Mouse (Mus musculus) CD4-positive, CD25-positive, alpha-beta regulatory T cell, adult 2 months (primary cell): ENCODE measurements around the gene Card19.

ENCODE experiments used
- DNase-seq: peaks from one replicate; pipeline ENCODE4 v3.0.0-alpha.2; 2012; ENCODE audit warnings: low read depth, low spot score

Gene Card19

DNA sequence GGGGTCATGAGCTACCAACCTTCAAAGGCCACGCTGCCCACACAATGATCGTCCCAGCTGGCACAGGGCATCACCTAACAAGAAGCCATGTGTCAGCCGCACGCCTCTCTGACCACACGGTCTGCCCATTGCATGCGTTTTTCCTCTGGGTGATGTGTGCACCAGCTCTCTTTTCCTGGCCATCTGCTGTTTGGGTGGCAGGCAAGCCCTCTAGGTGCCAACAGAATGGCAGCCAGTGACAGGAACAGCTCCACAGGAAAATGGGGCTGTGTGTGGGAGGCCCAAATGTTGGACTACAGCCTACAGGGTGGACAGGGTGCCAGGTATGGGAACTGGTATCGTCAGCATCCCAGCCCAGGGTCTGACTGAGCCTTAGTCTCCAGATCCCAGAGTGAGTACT is 43.5 kb downstream of the Card19 start:
- no peak for DNase-seq

DNA sequence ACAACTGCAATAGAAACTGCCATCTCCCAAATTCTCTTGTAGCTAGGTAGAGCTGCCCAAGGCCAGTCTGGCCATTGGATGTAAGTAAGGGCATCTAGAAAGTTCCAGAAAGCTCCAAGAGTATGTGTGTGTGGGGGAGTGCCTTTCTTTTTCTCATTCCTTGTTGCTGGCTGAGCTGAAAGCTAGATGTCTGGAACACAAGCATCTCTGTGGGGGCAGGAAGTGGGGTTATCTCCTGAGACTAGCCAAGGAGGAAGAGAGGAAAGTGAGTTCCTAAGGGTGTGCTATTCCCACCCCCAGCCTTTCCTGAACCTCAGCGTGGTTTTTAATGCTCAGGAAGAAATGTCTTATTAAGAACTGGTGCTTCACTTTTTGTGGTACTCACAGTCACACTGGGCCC is 44.1 kb downstream of the Card19 start:
- no peak for DNase-seq

GRCm38 (mm10) chr13:49170623-49171022 is 45.2 kb downstream of the Card19 start:
- no peak for DNase-seq

DNA sequence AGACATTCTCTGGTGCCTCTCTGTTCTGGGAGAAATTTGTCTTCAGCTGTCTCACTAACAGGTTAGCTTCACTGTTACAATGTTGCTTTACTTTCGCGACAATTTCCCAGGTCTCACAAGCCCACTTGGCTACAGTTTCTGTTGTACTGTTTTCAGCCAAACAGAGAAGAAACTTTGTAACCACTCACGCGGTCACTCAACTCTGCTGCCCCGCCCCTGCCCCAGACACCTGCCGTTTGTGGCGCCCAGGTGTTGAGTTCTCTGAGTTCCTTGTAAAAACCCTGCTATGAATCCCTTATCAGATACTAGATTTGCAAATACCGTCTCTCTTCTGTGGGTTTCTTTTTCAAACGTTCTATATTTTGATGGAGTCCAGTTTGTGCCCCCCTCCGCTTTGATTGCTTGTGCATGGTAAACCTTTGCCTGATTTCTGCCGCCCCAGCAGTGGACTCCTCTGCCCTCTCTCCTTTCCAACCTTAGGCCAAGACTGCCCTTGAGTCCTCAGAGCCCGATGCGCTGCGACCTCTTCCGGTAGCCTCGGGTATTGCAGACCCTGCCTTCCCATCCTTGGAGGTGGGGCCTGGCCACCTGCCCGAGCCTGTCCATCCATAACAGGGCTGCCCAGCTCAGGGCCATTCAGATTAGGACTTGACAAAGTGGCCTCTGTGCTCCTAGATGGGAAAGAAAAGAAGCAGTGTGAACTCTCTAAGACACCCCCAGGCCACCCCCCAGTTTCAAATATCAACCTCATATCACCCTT is 46.2 kb downstream of the Card19 start:
- peak; percentile 80 for DNase-seq

GRCm38 (mm10) chr13:49167081-49167480 is 48.8 kb downstream of the Card19 start:
- DNase-seq, result no peak

- no peak for DNase-seq
These were observed 52.2 kb downstream of the Card19 start for GRCm38 (mm10) chr13:49163645-49164044.

- no peak for DNase-seq
These were observed 53.1 kb downstream of the Card19 start for GRCm38 (mm10) chr13:49162722-49163121.

DNA sequence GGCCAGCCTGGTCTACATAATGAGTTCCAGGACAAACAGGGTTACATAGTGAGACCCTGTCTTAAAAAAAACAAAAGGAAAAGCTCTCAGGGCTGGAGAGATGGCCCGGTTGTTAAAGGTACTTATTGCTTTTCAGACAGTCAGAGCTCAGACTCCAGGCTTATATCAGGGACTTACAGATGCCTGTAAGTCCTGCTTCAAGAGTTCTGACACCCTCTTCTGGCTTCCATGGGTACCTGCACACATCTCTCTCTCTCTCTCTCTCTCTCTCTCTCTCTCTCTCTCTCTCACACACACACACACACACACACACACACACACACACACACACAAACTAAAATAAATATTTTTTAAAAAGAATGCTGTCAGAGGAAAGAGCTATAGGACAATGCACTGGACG is 54.6 kb downstream of the Card19 start:
- DNase-seq, result no peak

GRCm38 (mm10) chr13:49158040-49158713 is 57.7 kb downstream of the Card19 start:
- DNase-seq, result no peak

DNA sequence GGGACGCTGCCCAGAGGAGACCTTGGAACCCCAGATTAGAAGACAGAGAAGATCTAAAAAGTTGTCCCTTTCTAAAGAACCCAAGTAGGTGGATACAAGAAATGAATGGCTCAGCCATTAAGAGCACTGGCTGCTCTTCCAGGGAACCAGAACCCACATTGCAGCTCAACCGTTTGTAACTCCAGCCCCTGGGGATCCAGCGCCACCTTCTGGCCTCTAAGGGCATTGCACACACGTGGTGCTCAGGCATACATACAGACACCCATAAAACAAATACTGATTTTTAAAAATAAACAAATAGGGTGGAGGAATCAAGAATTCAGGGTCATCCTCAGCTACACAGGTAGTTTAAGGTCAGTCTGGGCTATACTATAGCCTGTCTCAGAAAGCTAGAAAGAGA is 59.2 kb downstream of the Card19 start:
- DNase-seq, result peak; percentile 11

DNA sequence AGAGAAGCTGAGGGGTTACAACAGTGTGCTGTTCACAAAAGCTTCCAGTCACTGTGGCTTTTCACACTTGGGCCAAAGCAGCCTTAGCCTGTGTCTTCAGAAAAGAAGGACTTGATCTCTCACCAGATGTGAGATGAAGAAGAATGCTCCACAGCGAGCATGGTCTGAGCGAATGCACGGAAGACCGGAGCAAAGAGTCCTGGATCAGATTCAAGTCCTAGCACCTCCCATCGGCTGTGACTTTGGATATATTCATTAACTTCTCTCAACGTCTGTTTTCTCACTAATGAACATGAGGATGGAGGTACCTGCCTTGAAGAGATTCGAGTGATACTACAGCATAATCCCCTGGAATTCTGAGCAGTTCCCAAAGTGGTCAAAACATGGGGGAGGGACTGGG is 61.2 kb downstream of the Card19 start:
- no peak for DNase-seq

DNA sequence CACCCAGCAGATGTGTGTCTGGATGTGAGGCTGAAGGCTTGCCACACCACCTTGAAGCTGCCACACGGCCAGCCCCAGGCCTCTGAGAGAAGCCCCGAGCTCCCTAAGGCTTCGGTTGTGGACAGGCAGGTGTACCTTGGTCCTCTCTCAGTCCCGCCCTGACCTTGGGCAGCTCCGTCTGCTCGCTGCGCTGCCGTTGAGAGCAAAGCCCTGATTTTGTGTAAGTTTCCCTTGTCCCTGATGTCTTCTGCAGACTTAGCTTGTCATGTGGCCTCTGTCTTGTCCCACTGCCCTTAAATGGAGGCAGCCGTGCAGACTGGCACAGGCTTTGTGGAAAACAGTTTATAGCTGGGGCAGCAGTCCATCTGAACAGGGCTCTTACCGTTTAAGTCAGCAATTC is 61.8 kb downstream of the Card19 start:
- no peak for DNase-seq
